Mouse (Mus musculus) brain, adult 2 months (tissue): Measurements from ENCODE around the gene Tnpo1.
"Not testable (repeated sequence)": the region's sequence is repeated elsewhere in the genome, so short reads cannot be mapped to it uniquely, and the experiment has no call there.

Source experiments
- DNase-seq: peaks from one replicate; pipeline ENCODE4 v3.0.0; 2011; ENCODE audit warnings: low read depth, low spot score

The Tnpo1 gene

GRCm38 (mm10) chr13:98819094-98819493, 107.1 kb downstream of the Tnpo1 start:
- no peak for DNase-seq

- no peak for DNase-seq
These were observed 108.0 kb downstream of the Tnpo1 start for GRCm38 (mm10) chr13:98818205-98818604.

GRCm38 (mm10) chr13:98817766-98818165, 108.4 kb downstream of the Tnpo1 start:
- no peak for DNase-seq

- not testable (repeated sequence) for DNase-seq
These were observed 109.1 kb downstream of the Tnpo1 start for GRCm38 (mm10) chr13:98816981-98817660.

- no peak for DNase-seq
These were observed 109.6 kb downstream of the Tnpo1 start for GRCm38 (mm10) chr13:98816571-98816970.

GRCm38 (mm10) chr13:98815147-98815785, 110.9 kb downstream of the Tnpo1 start, which contains the start of gene Fcho2:
Gene Fcho2, minus strand, starts transcription at chr13:98815449.
- DNase-seq: peak; percentile 96

GRCm38 (mm10) chr13:98814275-98815040, 111.7 kb downstream of the Tnpo1 start:
- peak; percentile 42 for DNase-seq

GRCm38 (mm10) chr13:98813596-98814274, 112.4 kb downstream of the Tnpo1 start:
- no peak for DNase-seq

GRCm38 (mm10) chr13:98813167-98813566, 113.0 kb downstream of the Tnpo1 start:
- DNase-seq: no peak

GRCm38 (mm10) chr13:98812285-98812684, 113.9 kb downstream of the Tnpo1 start:
- DNase-seq: no peak

- peak; percentile 66 for DNase-seq
These were observed 116.0 kb downstream of the Tnpo1 start for GRCm38 (mm10) chr13:98810143-98810542.

GRCm38 (mm10) chr13:98809087-98809486, 117.1 kb downstream of the Tnpo1 start:
- DNase-seq: no peak

GRCm38 (mm10) chr13:98804480-98804879, 121.7 kb downstream of the Tnpo1 start:
- no peak for DNase-seq

- DNase-seq: no peak
These were observed 122.5 kb downstream of the Tnpo1 start for GRCm38 (mm10) chr13:98803699-98804098.

- no peak for DNase-seq
These were observed 123.2 kb downstream of the Tnpo1 start for GRCm38 (mm10) chr13:98802957-98803356.

- no peak for DNase-seq
These were observed 130.7 kb downstream of the Tnpo1 start for GRCm38 (mm10) chr13:98795511-98795910.

GRCm38 (mm10) chr13:98792864-98793263, 133.3 kb downstream of the Tnpo1 start:
- no peak for DNase-seq

- DNase-seq: no peak
These were observed 134.5 kb downstream of the Tnpo1 start for GRCm38 (mm10) chr13:98791693-98792092.
